Mouse (Mus musculus) bone marrow, adult 2 months (tissue): Measurements from ENCODE around the gene Eif4e. TPM values are rescaled to one million over a fixed set of nuclear protein-coding genes. Genes with fewer than 3 reads are reported as not detected.

Experiments
- H3K27ac ChIP-seq: fragments of 200-500 bp; 2 replicates; pipeline ENCODE4 v1.5.1; 2012; ENCODE audit warnings: low read depth, mild to moderate bottlenecking, control low read depth, inconsistent platforms, low read length; ENCODE audit not compliant: control insufficient read depth, poor library complexity, insufficient read depth
- H3K4me1 ChIP-seq: fragments of 200-500 bp; 2 replicates; pipeline ENCODE4 v1.6.1; 2011; ENCODE audit warnings: low read length; ENCODE audit not compliant: control insufficient read depth, insufficient read depth
- H3K4me3 ChIP-seq: fragments of 200-500 bp; replicated peaks from 2 replicates; pipeline ENCODE3; 2011; ENCODE audit warnings: mild to moderate bottlenecking, low read depth, low read length, control low read depth; ENCODE audit not compliant: control insufficient read depth
- CTCF ChIP-seq: fragments of 200-500 bp; IDR thresholded peaks from 2 replicates; pipeline ENCODE4 v1.5.1; 2011; ENCODE audit warnings: low read length, control low read depth; ENCODE audit not compliant: control insufficient read depth, insufficient read depth
- POLR2A ChIP-seq: fragments of 200-500 bp; IDR thresholded peaks from 2 replicates; pipeline ENCODE4 v1.6.1; 2011; ENCODE audit warnings: low read depth, mild to moderate bottlenecking, control low read depth, low read length, borderline replicate concordance; ENCODE audit not compliant: control insufficient read depth
- WGBS: fragments of 180-500 bp; shearing (Covaris S2); methylation state at CpG from one replicate; pipeline ENCODE4 v1.1.7; 2018; 5-methylcytosine and 5-hydroxymethylcytosine counted together
- polyA plus RNA-seq: library from polyadenylated mRNA; stranded (reverse); fragments of >200 nt; gene quantifications from 2 replicates; pipeline ENCODE4 v1.2.4, GENCODE M21; 2011; ENCODE audit warnings: low replicate concordance; ENCODE audit not compliant: missing spikeins, insufficient read depth, insufficient read length

Eif4e gene
- polyA plus RNA-seq, result 77.3 and 78.5 TPM in 2 replicates

- TF ChIP-seq CTCF (no peak), POLR2A (no peak)
- peak within 1 kb of the TSS; percentile 84 for H3K27ac ChIP-seq
- no peaks in the 10 kb centered on the region; the same call in 1 of the 2 replicates for H3K4me1 ChIP-seq
- WGBS, result 6% methylated on average over 39 of the region's 39 CpGs
- H3K4me3 ChIP-seq, result peak within 1 kb of the TSS; percentile 97
These were observed at the start of gene Eif4e for GRCm38 (mm10) chr3:138526073-138526915. TSS of gene Eif4e (plus strand) at chr3:138526179.

GRCm38 (mm10) chr3:138479489-138479888 lies 46.5 kb upstream of the Eif4e start:
- no peak overlapping the region for H3K4me3 ChIP-seq
- TF ChIP-seq CTCF (no peak), POLR2A (no peak)
- H3K4me1 ChIP-seq, result no peaks in the 10 kb centered on the region; the same call in 1 of the 2 replicates
- H3K27ac ChIP-seq, result no peak overlapping the region
- 74% methylated on average over 8 of the region's 8 CpGs for WGBS

GRCm38 (mm10) chr3:138481526-138482284 lies 44.3 kb upstream of the Eif4e start:
- no peak overlapping the region for H3K27ac ChIP-seq
- H3K4me3 ChIP-seq, result no peak overlapping the region
- 61% methylated on average over 14 of the region's 14 CpGs for WGBS
- H3K4me1 ChIP-seq, result no peaks in the 10 kb centered on the region; the same call in 1 of the 2 replicates
- TF ChIP-seq CTCF (no peak), POLR2A (no peak)

GRCm38 (mm10) chr3:138483240-138483639 lies 42.7 kb upstream of the Eif4e start:
- Histone ChIP-seq H3K4me1 (peaks cover 1% of the 10 kb centered on the region; the same call in 1 of the 2 replicates), H3K27ac (no peak overlapping the region), H3K4me3 (no peak overlapping the region)
- 87% methylated on average over 2 of the region's 2 CpGs for WGBS
- TF ChIP-seq POLR2A (no peak), CTCF (no peak)

GRCm38 (mm10) chr3:138488584-138489326 lies 37.2 kb upstream of the Eif4e start:
- WGBS, result under 1% methylated on average over 61 of the region's 61 CpGs
- peak overlapping the region; percentile 99 for H3K4me3 ChIP-seq
- peaks cover 1% of the 10 kb centered on the region; the same call in 1 of the 2 replicates for H3K4me1 ChIP-seq
- TF ChIP-seq POLR2A (no peak), CTCF (no peak)
- peak overlapping the region; percentile 92 for H3K27ac ChIP-seq

- Histone ChIP-seq H3K27ac (peak within 1 kb of the TSS; percentile 92), H3K4me1 (peaks cover 1% of the 10 kb centered on the region; the same call in 1 of the 2 replicates), H3K4me3 (peak within 1 kb of the TSS; percentile 99)
- WGBS, result under 1% methylated on average over 63 of the region's 65 CpGs
- no peak for TF ChIP-seq CTCF
- TF ChIP-seq POLR2A, result peak; percentile 90; the same call in 1 of the 2 replicates
These were observed 36.5 kb upstream of the Eif4e start, which contains the start of gene Metap1 for GRCm38 (mm10) chr3:138489327-138490033. TSS of gene Metap1 (minus strand) at chr3:138489515.

DNA sequence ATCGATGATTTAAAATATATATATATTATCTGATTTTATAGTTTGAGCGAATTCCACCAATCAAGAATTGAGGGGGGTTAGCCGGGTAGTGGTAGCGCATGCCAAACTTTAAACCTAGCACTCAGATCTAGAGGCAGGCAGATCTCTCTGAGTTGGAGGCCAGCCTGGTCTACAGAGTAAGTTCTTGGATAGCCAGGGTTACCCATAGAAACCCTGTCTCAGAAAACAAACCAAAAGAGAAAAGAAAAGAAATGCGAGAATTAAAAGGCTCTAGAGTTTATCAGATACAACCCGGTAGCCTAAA lies 36.0 kb upstream of the Eif4e start:
- TF ChIP-seq POLR2A (no peak), CTCF (no peak)
- Histone ChIP-seq H3K27ac (no peak overlapping the region), H3K4me3 (peak overlapping the region; percentile 21), H3K4me1 (peaks cover 1% of the 10 kb centered on the region; the same call in 1 of the 2 replicates)
- 7% methylated on average over 6 of the region's 6 CpGs for WGBS

- no peak overlapping the region for H3K27ac ChIP-seq
- no peaks in the 10 kb centered on the region for H3K4me1 ChIP-seq
- TF ChIP-seq POLR2A (no peak), CTCF (no peak)
- no peak overlapping the region for H3K4me3 ChIP-seq
- WGBS, result 19% methylated on average over 3 of the region's 3 CpGs
These were observed 32.3 kb upstream of the Eif4e start for GRCm38 (mm10) chr3:138493668-138494067.
